Mouse (Mus musculus): Measurements from ENCODE around the gene Nipal1.

DNA sequence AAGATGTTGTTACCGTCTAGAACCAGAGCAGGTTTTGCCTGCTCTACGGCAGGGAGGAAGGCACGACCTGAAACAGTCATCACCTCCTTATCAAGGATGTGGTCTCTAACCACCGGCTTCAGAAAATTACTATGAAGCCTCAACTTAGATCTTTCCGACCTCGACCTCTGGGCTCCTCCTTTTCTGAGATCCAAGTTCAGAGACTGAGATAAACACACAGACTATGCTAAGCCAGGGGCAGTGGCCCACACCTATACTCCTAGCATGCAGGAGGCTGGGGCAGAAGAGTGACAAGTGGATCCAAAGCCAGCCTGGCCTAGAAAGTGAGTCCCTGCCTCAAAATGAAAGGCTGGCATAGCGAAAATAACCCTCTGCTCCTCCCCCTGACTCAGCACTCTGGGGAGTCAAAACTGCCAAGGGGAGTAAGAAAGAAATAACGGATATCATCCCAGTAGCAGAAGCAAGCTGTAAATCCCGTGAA lies 12.8 kb upstream of the Nipal1 start:
- TF ChIP-seq CTCF (IDR thresholded peaks at IDR 0.05; ENCODE audit: borderline replicate concordance, insufficient read depth, low read length) (no peak), POLR2A (IDR thresholded peaks at IDR 0.05; ENCODE audit: low read depth, low read length) (no peak)
